Mouse (Mus musculus) myocyte (in vitro differentiated cells): ENCODE data around the gene Oprd1.

Experiments
- E2F4 ChIP-seq: IDR thresholded peaks from one replicate; pipeline ENCODE4 v1.6.1; 2011; ENCODE audit warnings: mild to moderate bottlenecking, control low read depth, moderate library complexity; ENCODE audit not compliant: insufficient read depth
- MAX ChIP-seq: IDR thresholded peaks from one replicate; pipeline ENCODE4 v1.6.1; 2011; ENCODE audit warnings: low read depth, mild to moderate bottlenecking, control low read depth
- MYOD1 ChIP-seq, 3 experiments: IDR thresholded peaks; one replicate each; pipeline ENCODE4 v1.6.1; 2011; ENCODE audit warnings: control low read depth in 2 of 3, low read depth in 2 of 3, mild to moderate bottlenecking in 2 of 3, moderate library complexity in 1 of 3; ENCODE audit not compliant: insufficient read length in 2 of 3, control insufficient read depth in 1 of 3
- POLR2A ChIP-seq: IDR thresholded peaks from one replicate; pipeline ENCODE4 v1.6.1; 2011; ENCODE audit warnings: low read depth, mild to moderate bottlenecking, control low read depth, moderate library complexity; ENCODE audit not compliant: insufficient read length
- POLR2AphosphoS2 ChIP-seq: IDR thresholded peaks from one replicate; pipeline ENCODE4 v1.6.1; 2011; ENCODE audit warnings: low read depth, control low read depth; ENCODE audit not compliant: insufficient read length
- TCF12 ChIP-seq: IDR thresholded peaks from one replicate; pipeline ENCODE4 v1.6.1; 2011; ENCODE audit warnings: mild to moderate bottlenecking, control low read depth; ENCODE audit not compliant: poor library complexity, insufficient read depth, severe bottlenecking
- USF1 ChIP-seq: IDR thresholded peaks from one replicate; pipeline ENCODE4 v1.6.1; 2011; ENCODE audit warnings: low read depth, mild to moderate bottlenecking, control low read depth, moderate library complexity

DNA sequence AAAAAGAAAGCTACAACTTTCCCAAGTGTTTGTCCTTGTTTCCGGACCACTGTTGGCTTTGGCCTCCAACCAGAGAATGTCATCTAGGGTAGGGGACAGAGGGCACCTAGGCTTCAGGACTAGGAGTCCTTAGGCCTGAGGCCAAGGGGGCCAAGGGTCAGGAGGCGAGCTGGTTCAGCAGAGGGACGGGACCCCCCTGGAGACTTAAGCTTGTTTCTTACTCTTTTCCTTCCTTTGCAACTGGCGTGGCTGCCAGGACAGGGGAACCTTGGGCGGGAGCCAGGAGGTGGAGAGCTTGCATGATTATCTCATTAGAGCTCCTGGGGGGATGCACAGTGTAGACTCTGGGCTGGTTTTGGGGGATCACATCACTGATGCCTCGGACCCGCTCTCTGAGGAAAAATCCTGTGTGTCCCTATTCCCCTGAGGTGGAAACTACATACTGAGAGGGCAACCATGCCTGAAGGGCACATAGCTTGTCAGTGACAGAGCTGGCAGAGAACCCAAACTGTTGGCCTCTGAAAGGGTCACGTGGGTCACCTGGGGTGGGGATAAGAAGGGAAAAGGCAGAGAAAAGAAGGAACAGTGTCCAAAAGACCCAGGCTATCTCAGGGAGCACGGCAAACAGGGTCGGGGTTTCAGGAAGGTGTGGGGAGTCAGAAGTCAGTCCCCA lies 78.0 kb downstream of the Oprd1 start:
- TF ChIP-seq POLR2A = no peak
- TF ChIP-seq E2F4 = no peak
- TF ChIP-seq POLR2AphosphoS2 = no peak
- TF ChIP-seq MYOD1 (IDR thresholded peaks at IDR 0.05; ENCODE audit: control insufficient read depth in 1 of 3, insufficient read length in 2 of 3, low read depth in 2 of 3) = no peak
- TF ChIP-seq MAX = no peak
- no peak for TF ChIP-seq TCF12
- TF ChIP-seq USF1 = no peak
